Mouse (Mus musculus): ENCODE data around the gene Hoxa6.

- TF ChIP-seq POLR2A (IDR thresholded peaks at IDR 0.05; ENCODE audit: low read depth, low read length) (no peak), CTCF (conservative IDR thresholded peaks at IDR 0.05 in 1 of 2, IDR thresholded peaks at IDR 0.05 in 1 of 2; ENCODE audit: low read depth in 2 of 2, low read length in 2 of 2) (no peak), ZC3H11A (IDR thresholded peaks at IDR 0.05; ENCODE audit: low read depth, low read length) (no peak)
These were observed 41.3 kb downstream of the Hoxa6 start for GRCm38 (mm10) chr6:52167176-52167575.

Measured in CH12.LX (cell line).